Mouse (Mus musculus) heart, postnatal 25 days (tissue): Measurements from ENCODE around the gene Inha. TPM values are rescaled to one million over a fixed set of nuclear protein-coding genes. Genes with fewer than 3 reads are reported as not detected.
A peak's percentile ranks its signal among the peaks of the same experiment; 100 is the strongest.

ENCODE experiments used
- DNase-seq: peaks from one replicate; pipeline ENCODE4 v3.0.0; 2022; ENCODE audit warnings: low spot score
- intact Hi-C: fragments of 180-260 bp; cut with DNase I; formaldehyde crosslinking; loops from one replicate; pipeline ENCODE4 v1.15.1; 2025
- total RNA-seq, 2 experiments: library from RNA; stranded (reverse); gene quantifications; 2 replicates each; pipeline ENCODE4 v1.2.3; 2021

Gene Inha
- total RNA-seq, 2 experiments from 2014 or later, result 4.8 to 5.0 TPM

- DNase-seq, result no peak
- intact Hi-C loops, result no loop called here
Measured at GRCm38 (mm10) chr1:75487040-75487404, 19.9 kb upstream of the Inha start.

GRCm38 (mm10) chr1:75487405-75488161 is 19.3 kb upstream of the Inha start:
- DNase-seq, result no peak
- intact Hi-C loops, result no loop called here

GRCm38 (mm10) chr1:75490785-75491551 is 15.9 kb upstream of the Inha start:
- intact Hi-C loops, result no loop called here
- DNase-seq, result no peak

GRCm38 (mm10) chr1:75492579-75493170 is 14.2 kb upstream of the Inha start:
- intact Hi-C loops, result no loop called here
- DNase-seq, result no peak

- DNase-seq, result no peak
- intact Hi-C loops, result loop anchor here (5.0 kb wide), 1 partner anchor 102 kb away; no protein-coding TSS in a partner anchor
Measured at GRCm38 (mm10) chr1:75494878-75495548, 11.9 kb upstream of the Inha start.

GRCm38 (mm10) chr1:75498897-75499296 is 8.0 kb upstream of the Inha start:
- intact Hi-C loops, result loop anchor here (5.0 kb wide), 1 partner anchor 98 kb away; no protein-coding TSS in a partner anchor
- DNase-seq, result no peak

GRCm38 (mm10) chr1:75499441-75499840 is 7.4 kb upstream of the Inha start:
- intact Hi-C loops, result loop anchor here (5.0 kb wide), 1 partner anchor 98 kb away; no protein-coding TSS in a partner anchor
- DNase-seq, result no peak

- intact Hi-C loops, result no loop called here
- no peak for DNase-seq
Measured at GRCm38 (mm10) chr1:75501905-75502304, 5.0 kb upstream of the Inha start.

- DNase-seq, result no peak
- intact Hi-C loops, result no loop called here
Measured at GRCm38 (mm10) chr1:75502945-75503650, 3.8 kb upstream of the Inha start.

- DNase-seq, result no peak
Measured at GRCm38 (mm10) chr1:75503651-75503980, 3.3 kb upstream of the Inha start.

GRCm38 (mm10) chr1:75504256-75505045 is 2.4 kb upstream of the Inha start:
- no peak for DNase-seq
- intact Hi-C loops, result loop anchor here (2.0 kb wide), 1 partner anchor 54 kb away; no protein-coding TSS in a partner anchor

More at GRCm38 (mm10) chr1:75503651-75503980, 3.3 kb upstream of the Inha start:
- intact Hi-C loops, result no loop called here

- DNase-seq, result peak; percentile 57
- intact Hi-C loops, result loop anchor here (2.0 kb wide), 1 partner anchor 53 kb away; no protein-coding TSS in a partner anchor
Measured at GRCm38 (mm10) chr1:75505159-75505955, 1.5 kb upstream of the Inha start.

GRCm38 (mm10) chr1:75505956-75506831 is 683 bp upstream of the Inha start, which contains the start of gene Obsl1:
Gene Obsl1, minus strand, starts transcription at chr1:75506452.
- DNase-seq, result peak; percentile 71
- intact Hi-C loops, result loop anchor here (2.0 kb wide), 1 partner anchor 53 kb away; no protein-coding TSS in a partner anchor

- DNase-seq, result no peak
- intact Hi-C loops, result no loop called here
Measured at GRCm38 (mm10) chr1:75509586-75509985, 2.7 kb downstream of the Inha start.

GRCm38 (mm10) chr1:75510154-75510553 is 3.3 kb downstream of the Inha start:
- intact Hi-C loops, result no loop called here
- no peak for DNase-seq

GRCm38 (mm10) chr1:75511437-75512210 is 4.7 kb downstream of the Inha start:
- no peak for DNase-seq
- intact Hi-C loops, result no loop called here
